ENCODE assay signal across 16 mouse cellular contexts in genomic region chr7:19783630-19784029, GRCm38 (mm10). TPM values are rescaled to one million over a fixed set of nuclear protein-coding genes. Genes with fewer than 3 reads are reported as not detected.
DNase-seq lines count a peak whose midpoint lies in the region; ATAC-seq and TF ChIP-seq lines count a peak whose summit lies in the region.
"Had no signal": no experiment of that assay in that cellular context is flagged by ENCODE, and none has a peak within 500 bp of the region (broad histone marks: within the 10 kb centered on the region; RNA-seq: fewer than 3 reads in every experiment).

No protein-coding gene starts in this region.

- no peak overlapping the region for H3K4me3 ChIP-seq in forebrain, embryonic 13.5 days
- no peak overlapping the region for H3K4me3 ChIP-seq in forebrain, embryonic 10.5 days
- no peak overlapping the region for H3K4me3 ChIP-seq in liver, adult 2 months (ENCODE audit: insufficient read depth, low read depth, low read length)
- H3K4me3 ChIP-seq in myocyte: no peak overlapping the region
- H3K4me3 ChIP-seq in forebrain, embryonic 12.5 days (replicated peaks): no peak overlapping the region

- TF ChIP-seq POLR2A in liver, adult 2 months (IDR thresholded peaks at IDR 0.05; ENCODE audit: extremely low read depth, insufficient read depth, low read length): no peak
- no peak for TF ChIP-seq POLR2A in myocyte (IDR thresholded peaks at IDR 0.05; ENCODE audit: insufficient read length, low read depth)

- no peaks in the 10 kb centered on the region for H3K36me3 ChIP-seq in forebrain, embryonic 13.5 days (ENCODE audit: poor library complexity, severe bottlenecking)
- no peaks in the 10 kb centered on the region for H3K36me3 ChIP-seq in forebrain, embryonic 10.5 days (replicated peaks)
- H3K36me3 ChIP-seq in liver, adult 2 months (ENCODE audit: control insufficient read depth, insufficient read depth, low read length): no peaks in the 10 kb centered on the region; the same call in 1 of the 2 replicates
- H3K36me3 ChIP-seq in myocyte (ENCODE audit: control insufficient read depth, insufficient read depth): no peaks in the 10 kb centered on the region
- no peaks in the 10 kb centered on the region for H3K36me3 ChIP-seq in forebrain, embryonic 12.5 days (replicated peaks)

- no peak overlapping the region for H3K27ac ChIP-seq in forebrain, embryonic 13.5 days
- no peak overlapping the region for H3K27ac ChIP-seq in forebrain, embryonic 10.5 days
- peak overlapping the region; percentile 62 for H3K27ac ChIP-seq in liver, adult 2 months (replicated peaks; ENCODE audit: insufficient read depth, low read depth, low read length)
- H3K27ac ChIP-seq in forebrain, embryonic 12.5 days: no peak overlapping the region
- H3K27ac ChIP-seq: macrophage had no signal

- TF ChIP-seq CTCF in liver, adult 2 months (IDR thresholded peaks at IDR 0.05; ENCODE audit: low read depth, low read length): no peak

- no peak for ATAC-seq in forebrain, embryonic 13.5 days
- ATAC-seq in forebrain, embryonic 12.5 days (ENCODE audit: low FRiP score): no peak
- no peak for ATAC-seq in megakaryocyte progenitor cell, adult 5-6 weeks (replicated peaks; ENCODE audit: poor library complexity)
- ATAC-seq: intestine, postnatal 0 days had no signal

- no peaks in the 10 kb centered on the region for H3K4me1 ChIP-seq in forebrain, embryonic 13.5 days
- H3K4me1 ChIP-seq in forebrain, embryonic 10.5 days: peaks cover 9% of the 10 kb centered on the region
- peaks cover 19% of the 10 kb centered on the region for H3K4me1 ChIP-seq in liver, adult 2 months (ENCODE audit: control insufficient read depth, insufficient read depth, low read length)
- H3K4me1 ChIP-seq in forebrain, embryonic 12.5 days: no peaks in the 10 kb centered on the region; the same call in 1 of the 2 replicates

- no peak for DNase-seq in forebrain, embryonic 10.5 days (ENCODE audit: extremely low spot score, low spot score)
- DNase-seq in liver, adult 2 months (ENCODE audit: extremely low read depth, low read depth, low spot score): peak; percentile 78
- DNase-seq in liver: no peak
- DNase-seq in heart, postnatal 36 days: peak; percentile 64 to 75
- DNase-seq: B cell, adult 2 months; cerebellum, adult 11 months; right cerebral cortex, postnatal 4 days had no signal

- H3K79me2 ChIP-seq in liver, adult 2 months (ENCODE audit: control insufficient read depth, insufficient read depth, low read length): no peaks in the 10 kb centered on the region
- H3K79me2 ChIP-seq in myocyte (ENCODE audit: control insufficient read depth, insufficient read depth): no peaks in the 10 kb centered on the region

- no peak overlapping the region for H3K4me2 ChIP-seq in forebrain, embryonic 13.5 days
- peak overlapping the region; percentile 24 for H3K4me2 ChIP-seq in myocyte (ENCODE audit: low read depth)
- H3K4me2 ChIP-seq in forebrain, embryonic 12.5 days: no peak overlapping the region

- WGBS in forebrain, embryonic 13.5 days: 87% methylated on average over 8 of the region's 8 CpGs
- 83% methylated on average over 8 of the region's 8 CpGs for WGBS in forebrain, embryonic 10.5 days
- WGBS in liver, adult 2 months: 13% methylated on average over 8 of the region's 8 CpGs
- WGBS in forebrain, embryonic 12.5 days: 84% methylated on average over 8 of the region's 8 CpGs

- 0 out of 2 replicates have a peak overlapping the region, but pooled peaks have one; percentile 12 for H3K9ac ChIP-seq in forebrain, embryonic 13.5 days
- peak overlapping the region; percentile 30; the same call in 1 of the 2 replicates for H3K9ac ChIP-seq in liver, adult 2 months (ENCODE audit: low read depth, low read length)
- no peak overlapping the region for H3K9ac ChIP-seq in forebrain, embryonic 12.5 days

- H3K9me3 ChIP-seq in forebrain, embryonic 13.5 days (replicated peaks): 0 out of 2 replicates have a peak, but pooled peaks cover 1% of the 10 kb centered on the region
- H3K9me3 ChIP-seq in forebrain, embryonic 10.5 days: peaks cover 22% of the 10 kb centered on the region
- H3K9me3 ChIP-seq in forebrain, embryonic 12.5 days: peaks cover 4% of the 10 kb centered on the region; the same call in 1 of the 2 replicates

- H3ac ChIP-seq in myocyte (ENCODE audit: control insufficient read depth, insufficient read length): no peak overlapping the region

- no peaks in the 10 kb centered on the region for H3K27me3 ChIP-seq in forebrain, embryonic 13.5 days
- H3K27me3 ChIP-seq in forebrain, embryonic 10.5 days (ENCODE audit: poor library complexity, severe bottlenecking): peaks cover under 1% of the 10 kb centered on the region; the same call in 1 of the 2 replicates
- no peaks in the 10 kb centered on the region for H3K27me3 ChIP-seq in liver, adult 2 months (ENCODE audit: control insufficient read depth, insufficient read depth, low read length)
- H3K27me3 ChIP-seq in myocyte (ENCODE audit: control insufficient read depth, insufficient read depth, insufficient read length): no peaks in the 10 kb centered on the region
- no peaks in the 10 kb centered on the region for H3K27me3 ChIP-seq in forebrain, embryonic 12.5 days

- intact Hi-C loops in heart, postnatal 36 days (cut with DNase I): loop anchor here (1.0 kb wide), 1 partner anchor 33 kb away; the partner anchor contains the start of gene Nectin2

TF ChIP-seq in myocyte, 11 proteins besides CTCF, POLR2A, EP300 and RAD21:
- TF ChIP-seq MYOG (IDR thresholded peaks at IDR 0.05; ENCODE audit: control insufficient read depth in 1 of 3, insufficient read depth in 1 of 3, insufficient read length in 2 of 3, low read depth in 2 of 3) (peak in 1 of 3 experiments; percentile 32), MYOD1 (IDR thresholded peaks at IDR 0.05; ENCODE audit: control insufficient read depth in 1 of 3, insufficient read length in 2 of 3, low read depth in 2 of 3) (peak in 2 of 3 experiments; percentile 3 to 17), MAX (IDR thresholded peaks at IDR 0.05; ENCODE audit: low read depth) (no peak)

RNA-seq across cellular contexts. Expression of gene Bcam, which starts 12.8 kb away (rescaled TPM):
- polyA plus RNA-seq in forebrain, embryonic 13.5 days (2015; fragmentation: Nextera tagmentation; extraction: Ambion mirVana): 4.4 and 5.7 TPM in 2 replicates
- polyA plus RNA-seq in forebrain, embryonic 10.5 days (2016; fragmentation: Nextera tagmentation; extraction: Ambion mirVana): 33.1 and 37.3 TPM in 2 replicates
- total RNA-seq in liver, adult 2 months (2014; rRNA removed): 2.3 and 2.5 TPM in 2 replicates
- 4.8 and 5.4 TPM in 2 replicates for polyA plus RNA-seq in liver, adult 2 months (2012; rRNA removed)
- total RNA-seq in heart, postnatal 36 days (2021): 100 to 1,000 TPM; 210 to 232 TPM
- 29.3 TPM for polyA plus RNA-seq in myocyte (2012; fragmentation: generic; extraction: Trizol)
- polyA plus RNA-seq in forebrain, embryonic 12.5 days (2016; fragmentation: Nextera tagmentation; extraction: Ambion mirVana): 8.9 and 10.9 TPM in 2 replicates
- not detected in 2 replicates for total RNA-seq in megakaryocyte progenitor cell, adult 5-6 weeks (2015)
- not detected in 2 replicates for total RNA-seq in megakaryocyte progenitor cell, adult 5-6 weeks (2017)
- total RNA-seq: monocyte, adult 5-6 weeks had no signal

RNA-seq across cellular contexts. Expression of gene Cblc, which starts 13.0 kb away (rescaled TPM):
- polyA plus RNA-seq in forebrain, embryonic 13.5 days (2015; fragmentation: Nextera tagmentation; extraction: Ambion mirVana): not detected in 2 replicates
- 0.53 and 1.2 TPM in 2 replicates for polyA plus RNA-seq in forebrain, embryonic 10.5 days (2016; fragmentation: Nextera tagmentation; extraction: Ambion mirVana)
- total RNA-seq in liver, adult 2 months (2014; rRNA removed): 17.4 and 17.8 TPM in 2 replicates
- polyA plus RNA-seq in liver, adult 2 months (2012; rRNA removed): 23.0 and 23.5 TPM in 2 replicates
- under 1 TPM; 0.75 to 0.81 TPM for total RNA-seq in heart, postnatal 36 days (2021)
- 0.90 TPM for polyA plus RNA-seq in myocyte (2012; fragmentation: generic; extraction: Trizol)
- polyA plus RNA-seq in forebrain, embryonic 12.5 days (2016; fragmentation: Nextera tagmentation; extraction: Ambion mirVana): 0.47 and 0.56 TPM in 2 replicates
- total RNA-seq in megakaryocyte progenitor cell, adult 5-6 weeks (2015): not detected in 2 replicates
- not detected in 2 replicates for total RNA-seq in megakaryocyte progenitor cell, adult 5-6 weeks (2017)
- total RNA-seq: left cerebral cortex, adult 8-10 months; MEL; monocyte, adult 5-6 weeks had no signal
- polyA plus RNA-seq: macrophage had no signal

RNA-seq across cellular contexts. Expression of gene Nectin2, which starts 33.3 kb away (rescaled TPM):
- 34.6 and 38.0 TPM in 2 replicates for polyA plus RNA-seq in forebrain, embryonic 13.5 days (2015; fragmentation: Nextera tagmentation; extraction: Ambion mirVana)
- 84.2 and 97.3 TPM in 2 replicates for polyA plus RNA-seq in forebrain, embryonic 10.5 days (2016; fragmentation: Nextera tagmentation; extraction: Ambion mirVana)
- total RNA-seq in liver, adult 2 months (2014; rRNA removed): 17.8 and 18.9 TPM in 2 replicates
- 57.4 and 68.7 TPM in 2 replicates for polyA plus RNA-seq in liver, adult 2 months (2012; rRNA removed)
- total RNA-seq in heart, postnatal 36 days (2021): 10 to 100 TPM; 33.2 to 41.7 TPM
- polyA plus RNA-seq in myocyte (2012; fragmentation: generic; extraction: Trizol): 27.1 TPM
- polyA plus RNA-seq in forebrain, embryonic 12.5 days (2016; fragmentation: Nextera tagmentation; extraction: Ambion mirVana): 45.9 and 47.3 TPM in 2 replicates
- total RNA-seq in megakaryocyte progenitor cell, adult 5-6 weeks (2015): 0.95 and 2.2 TPM in 2 replicates
- total RNA-seq in megakaryocyte progenitor cell, adult 5-6 weeks (2017): 0.78 and 1.0 TPM in 2 replicates
- total RNA-seq: monocyte, adult 5-6 weeks had no signal

RNA-seq across cellular contexts. Expression of gene Bcl3, which starts 38.9 kb away (rescaled TPM):
- polyA plus RNA-seq in forebrain, embryonic 13.5 days (2015; fragmentation: Nextera tagmentation; extraction: Ambion mirVana): 0.23 and 0.49 TPM in 2 replicates
- 0.91 and 1.4 TPM in 2 replicates for polyA plus RNA-seq in forebrain, embryonic 10.5 days (2016; fragmentation: Nextera tagmentation; extraction: Ambion mirVana)
- 3.0 and 7.4 TPM in 2 replicates for total RNA-seq in liver, adult 2 months (2014; rRNA removed)
- 72.8 and 76.8 TPM in 2 replicates for polyA plus RNA-seq in liver, adult 2 months (2012; rRNA removed)
- 1 to 10 TPM; 3.5 TPM for total RNA-seq in heart, postnatal 36 days (2021)
- polyA plus RNA-seq in myocyte (2012; fragmentation: generic; extraction: Trizol): 19.2 TPM
- 0.62 and 0.96 TPM in 2 replicates for polyA plus RNA-seq in forebrain, embryonic 12.5 days (2016; fragmentation: Nextera tagmentation; extraction: Ambion mirVana)
- 6.3 and 11.5 TPM in 2 replicates for total RNA-seq in megakaryocyte progenitor cell, adult 5-6 weeks (2015)
- 1.6 and 4.6 TPM in 2 replicates for total RNA-seq in megakaryocyte progenitor cell, adult 5-6 weeks (2017)

Comparison
In these comparisons a context has a peak if more than half of its experiments do, and no peak if none do; other contexts are left out.
1. DNase-seq: peak in liver, adult 2 months (single experiment) and heart, postnatal 36 days (2 of 2); none in forebrain, embryonic 10.5 days (single experiment) and liver (single experiment).
2. RNA of gene Cblc, which starts 13.0 kb away (polyA plus RNA-seq): 23.0 to 23.5 TPM in liver, adult 2 months; 0.90 TPM in myocyte (single experiment), 0.47 to 0.56 TPM in forebrain, embryonic 12.5 days, 0.53 to 1.2 TPM in forebrain, embryonic 10.5 days and not detected in forebrain, embryonic 13.5 days; every median in the first group is over 10 times any median in the second.